Mouse (Mus musculus): ENCODE measurements around the gene Nfu1. TPM values are rescaled to one million over a fixed set of nuclear protein-coding genes. Genes with fewer than 3 reads are reported as not detected.

The Nfu1 gene
- polyA plus RNA-seq, 1 experiment from 2014 or later: 95.3 TPM

GRCm38 (mm10) chr6:87075092-87075685 is 66.2 kb downstream of the Nfu1 start:
- peak; percentile 66; the same call in 1 of the 2 replicates for ATAC-seq (ENCODE audit: insufficient number of reproducible peaks, low FRiP score, low TSS enrichment, low read depth)

More at GRCm38 (mm10) chr6:87075092-87075685, 66.2 kb downstream of the Nfu1 start:
- 78% methylated on average over 3 of the region's 3 CpGs for WGBS
- Histone ChIP-seq H3K27me3 (no peaks in the 10 kb centered on the region), H3K4me2 (replicated peaks) (no peak overlapping the region), H3K27ac (replicated peaks) (no peak overlapping the region; the same call in 1 of the 2 replicates), H3K36me3 (peaks cover 61% of the 10 kb centered on the region), H3K4me3 (replicated peaks) (no peak overlapping the region), H3K9me3 (replicated peaks) (no peaks in the 10 kb centered on the region), H3K4me1 (peaks cover 10% of the 10 kb centered on the region; the same call in 1 of the 2 replicates), H3K9ac (no peak overlapping the region)

Other genes with a start within 250 kb of the Nfu1 start
- gene Anxa4, start 215.7 kb upstream of the Nfu1 start, polyA plus RNA-seq (2015; fragmentation: Nextera tagmentation; extraction: Ambion mirVana): 50.0 and 50.7 TPM in 2 replicates
- gene Aak1, start 159.7 kb upstream of the Nfu1 start, polyA plus RNA-seq (2015; fragmentation: Nextera tagmentation; extraction: Ambion mirVana): 15.2 and 16.7 TPM in 2 replicates
- gene Gfpt1, start 33.6 kb downstream of the Nfu1 start, polyA plus RNA-seq (2015; fragmentation: Nextera tagmentation; extraction: Ambion mirVana): 19.0 and 20.4 TPM in 2 replicates
- 0.28 and 0.75 TPM in 2 replicates for gene D6Ertd527e, start 95.5 kb downstream of the Nfu1 start, polyA plus RNA-seq (2015; fragmentation: Nextera tagmentation; extraction: Ambion mirVana)

Measured in embryonic facial prominence, embryonic 15.5 days (tissue).